Mouse (Mus musculus) adrenal gland, postnatal 25 days (tissue): ENCODE results near the gene Eef1akmt3. TPM values are rescaled to one million over a fixed set of nuclear protein-coding genes. Genes with fewer than 3 reads are reported as not detected.

ENCODE experiments used
- DNase-seq: peaks from one replicate; pipeline ENCODE4 v3.0.0; 2021; ENCODE audit warnings: mixed read lengths
- microRNA-seq, 2 experiments: library from miRNA; unstranded; fragments of <30 nt; microRNA quantifications; one replicate each; pipeline ENCODE4 v1.2.0; 2021
- total RNA-seq: library from RNA; stranded (reverse); gene quantifications from 2 replicates; pipeline ENCODE4 v1.2.3, GENCODE M21; 2021

The Eef1akmt3 gene
- total RNA-seq, 1 experiment from 2014 or later = 0.49 TPM

DNA sequence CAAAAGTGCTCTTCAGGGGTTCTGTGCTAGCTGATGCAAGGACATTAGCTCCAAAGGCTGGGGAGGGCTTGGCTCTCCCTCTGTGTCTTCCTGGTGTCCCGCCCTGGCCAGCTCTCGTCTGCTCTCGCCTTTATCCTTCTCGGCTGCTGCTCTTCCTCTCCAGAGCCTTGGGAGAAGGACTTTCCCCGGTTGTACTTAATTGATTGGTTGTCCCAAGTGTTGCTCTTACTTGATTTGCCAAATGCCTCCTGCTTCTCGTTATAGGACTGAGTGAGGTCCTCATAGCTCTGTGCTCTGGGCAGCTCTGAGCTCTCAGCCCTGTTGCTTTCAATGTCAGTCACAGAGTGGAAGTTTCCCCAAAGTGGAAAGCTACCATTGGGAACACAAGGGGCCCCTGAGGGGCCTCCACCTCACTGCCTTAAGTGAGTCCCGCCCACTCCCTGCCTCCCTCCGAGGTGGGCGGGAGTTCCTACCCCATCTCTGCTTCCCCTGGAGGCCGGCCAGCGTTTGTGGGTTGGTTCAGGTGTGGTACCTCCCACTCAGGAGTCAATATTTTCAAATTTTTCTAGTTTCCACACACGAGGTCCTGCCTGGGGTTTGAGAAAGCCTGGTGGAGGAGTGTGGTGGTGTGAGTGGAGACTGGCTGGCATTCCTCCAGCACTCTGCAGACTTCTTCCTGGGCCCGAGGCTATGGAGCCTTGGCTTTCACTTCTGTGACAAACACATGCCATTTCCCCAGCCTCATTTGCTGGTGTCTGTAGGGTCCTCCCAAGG is 43.8 kb downstream of the Eef1akmt3 start:
- no peak for DNase-seq

DNA sequence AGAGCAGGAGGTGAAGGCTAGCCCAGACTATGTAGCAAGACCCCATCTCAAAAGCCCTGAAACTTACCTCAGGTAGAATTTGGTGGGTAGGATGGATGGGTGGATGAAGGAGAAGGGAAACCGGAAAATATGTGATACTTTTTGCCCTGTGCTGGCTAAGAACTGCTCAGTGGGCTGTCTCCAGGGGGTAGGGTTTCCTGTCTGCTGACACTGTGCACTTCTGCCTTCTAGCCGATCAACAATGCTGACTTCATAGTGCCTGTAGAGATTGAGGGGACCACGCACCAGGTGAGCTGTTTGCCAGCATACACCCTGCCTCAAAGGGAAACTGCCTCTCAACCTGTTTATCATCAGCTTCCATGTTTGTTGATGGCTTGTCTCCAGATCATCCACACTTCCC is 47.7 kb downstream of the Eef1akmt3 start:
- DNase-seq = no peak

DNA sequence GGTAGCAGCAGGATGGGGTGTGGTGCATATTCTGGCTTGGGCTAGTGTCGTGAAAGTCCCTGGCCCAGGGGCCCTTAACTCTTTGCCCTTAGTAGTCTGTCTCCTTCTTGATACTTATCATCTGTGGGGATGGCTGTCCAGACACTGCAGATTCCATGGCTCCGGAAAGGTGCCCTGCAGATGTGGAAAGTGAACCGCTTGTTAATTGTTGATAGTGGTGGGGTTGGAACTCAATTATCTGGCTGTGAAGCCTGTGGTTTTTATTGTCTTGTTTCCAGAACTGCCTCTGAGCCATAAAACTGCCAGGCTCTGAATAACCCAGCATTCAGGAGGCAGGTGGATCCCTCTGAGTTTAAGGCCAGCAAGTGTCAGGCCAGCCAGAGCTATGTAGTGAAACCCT is 49.6 kb downstream of the Eef1akmt3 start:
- DNase-seq = no peak

DNA sequence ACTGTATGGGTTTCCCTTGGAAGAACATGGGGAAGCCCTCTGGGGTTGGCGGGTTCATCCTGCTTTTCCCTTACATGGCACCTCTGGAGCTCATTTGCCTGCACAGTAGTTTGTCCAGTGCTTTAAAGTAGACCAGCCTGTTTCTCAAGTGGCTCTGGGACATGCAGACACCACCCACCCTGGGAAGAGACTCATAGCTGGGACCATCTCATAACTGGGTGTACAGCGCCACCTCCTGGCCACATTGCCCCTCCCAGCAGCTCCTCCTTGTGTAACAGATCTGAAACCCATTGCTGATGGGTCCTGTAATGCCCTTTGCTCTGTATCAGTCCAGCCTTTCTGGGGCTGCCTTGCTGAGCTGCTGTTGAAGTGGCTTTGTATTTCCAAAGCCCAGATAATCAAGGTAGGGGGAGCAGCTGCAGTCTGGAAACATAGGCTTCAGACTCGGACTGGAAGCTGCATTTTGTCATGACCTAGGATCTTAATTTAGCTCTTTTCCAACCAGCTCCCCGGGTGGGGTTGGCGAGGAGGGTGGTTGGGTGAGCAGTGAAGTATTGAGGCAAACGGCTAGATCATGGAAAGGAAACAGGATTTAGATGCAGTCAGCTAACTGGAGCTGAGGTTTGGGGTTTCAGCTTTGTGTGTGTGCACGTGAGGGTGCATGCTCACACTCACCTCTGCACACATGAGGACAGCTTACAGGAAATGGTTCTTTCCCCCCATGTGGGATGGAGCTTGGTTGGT is 50.8 kb downstream of the Eef1akmt3 start:
- DNase-seq = peak; percentile 90

DNA sequence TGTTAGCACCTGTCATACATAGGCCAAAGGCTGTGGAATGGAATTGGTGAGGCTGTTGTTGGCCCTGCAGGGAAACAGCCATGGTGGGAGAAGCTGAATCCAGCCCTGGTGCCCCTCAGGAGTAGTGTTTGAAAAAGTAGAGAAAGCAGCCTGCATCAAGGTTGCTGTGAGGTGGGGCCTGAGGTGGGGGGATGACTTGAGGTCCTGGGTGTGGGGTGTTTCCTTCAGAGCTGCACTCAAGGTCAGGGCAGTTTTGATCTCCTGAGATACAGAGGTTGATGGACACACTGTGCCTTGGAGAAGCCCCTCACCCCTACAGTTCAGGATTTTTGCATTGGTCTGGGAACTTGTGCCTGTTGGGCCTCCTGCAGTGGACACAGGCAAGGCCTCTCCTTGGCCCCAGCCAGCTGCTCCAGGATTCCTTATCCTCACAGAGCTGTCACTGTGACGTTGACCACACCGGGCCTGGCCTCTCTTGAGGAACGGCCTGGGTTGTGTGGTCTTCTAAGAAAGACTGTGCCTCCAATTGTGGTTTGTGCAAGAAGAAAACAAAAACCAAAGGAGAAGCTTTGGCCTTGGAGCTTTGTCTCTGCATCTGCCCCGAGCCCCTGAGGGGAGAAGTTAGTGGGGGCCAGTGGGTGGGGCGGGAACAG is 52.7 kb downstream of the Eef1akmt3 start:
- DNase-seq = no peak

DNA sequence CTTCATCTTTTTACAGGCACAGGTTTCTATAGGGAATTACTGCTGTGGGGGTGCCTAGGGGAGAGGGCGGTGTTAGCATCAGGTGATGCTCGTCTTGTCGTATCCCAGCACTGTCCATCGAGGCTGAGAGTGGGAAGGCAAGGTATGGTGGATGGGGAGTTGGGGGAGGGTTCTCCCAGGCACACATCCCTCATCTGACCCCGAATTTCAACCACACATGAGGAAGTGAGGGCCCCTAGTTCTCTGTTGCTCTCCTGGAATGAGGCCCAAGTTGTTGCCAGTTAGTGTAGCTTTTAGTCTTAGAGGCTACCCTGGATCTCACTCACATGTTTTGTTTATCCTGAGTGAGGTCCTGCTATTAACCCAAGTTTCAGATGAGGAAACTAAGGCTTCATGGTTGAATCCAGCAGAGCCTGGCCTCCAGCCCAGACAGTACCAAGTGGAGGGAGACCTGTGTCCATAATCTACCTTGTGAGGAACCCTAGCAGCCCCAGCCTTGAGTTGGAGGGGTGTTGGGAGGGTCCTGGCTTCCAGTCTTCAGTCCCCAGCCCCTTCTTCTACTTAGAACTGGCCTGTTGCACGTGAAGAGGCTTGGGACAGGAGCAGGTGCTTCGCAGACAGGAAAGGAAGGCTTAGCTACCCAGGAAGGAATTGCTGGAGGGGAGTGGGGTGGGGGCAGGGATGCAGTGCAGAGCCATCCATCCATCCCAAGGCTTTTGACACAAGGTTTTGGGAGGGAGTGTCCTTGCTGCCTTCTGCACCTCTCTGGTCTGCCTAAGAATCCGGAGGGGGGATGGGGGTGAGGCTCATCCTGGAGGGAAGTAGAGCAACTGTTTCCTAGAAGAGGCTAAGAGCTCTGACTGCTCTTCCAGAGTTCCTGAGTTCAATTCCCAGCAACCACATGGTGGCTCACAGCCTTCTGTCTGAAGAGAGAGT is 53.9 kb downstream of the Eef1akmt3 start:
- peak; percentile 31 for DNase-seq

DNA sequence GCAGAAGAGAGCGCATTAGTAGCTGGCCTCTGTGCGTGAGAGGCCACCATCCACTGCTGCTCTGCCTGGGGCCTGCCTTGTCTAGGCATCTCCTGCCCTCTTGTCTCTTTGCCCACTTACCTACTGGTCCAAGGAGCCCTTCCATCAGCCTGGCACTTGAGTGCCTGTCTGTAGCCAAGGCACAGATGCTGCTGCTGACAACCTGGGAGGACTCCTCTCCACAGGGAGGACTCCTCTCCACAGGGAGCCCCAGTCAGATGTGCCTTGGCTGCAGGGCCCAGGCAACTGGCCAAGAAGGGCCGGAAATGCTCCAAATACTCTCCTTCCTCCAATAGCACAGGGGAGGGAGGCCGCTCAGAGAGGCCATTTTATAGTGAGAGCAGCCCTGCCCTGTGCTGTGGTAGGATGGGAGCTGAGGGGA is 54.8 kb downstream of the Eef1akmt3 start:
- DNase-seq = peak; percentile 86

DNA sequence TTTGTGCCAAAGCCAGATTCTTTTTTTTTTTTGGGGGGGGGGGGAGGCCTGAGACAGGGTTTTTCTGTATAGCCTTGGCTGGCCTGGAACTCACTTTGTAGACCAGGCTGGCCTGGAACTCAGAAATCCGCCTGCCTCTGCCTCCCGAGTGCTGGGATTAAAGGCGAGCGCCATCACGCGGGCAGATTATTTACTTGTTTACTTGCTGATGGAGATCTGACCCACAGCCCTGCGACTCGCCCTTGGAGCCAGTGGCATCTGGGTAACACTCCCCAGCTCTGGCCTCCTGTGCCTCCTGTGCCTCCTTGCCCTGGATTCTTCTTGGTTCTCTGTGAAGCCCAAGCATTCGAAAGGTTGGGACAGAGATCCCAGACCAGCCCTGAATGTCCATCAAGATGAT is 55.7 kb downstream of the Eef1akmt3 start:
- DNase-seq = no peak

DNA sequence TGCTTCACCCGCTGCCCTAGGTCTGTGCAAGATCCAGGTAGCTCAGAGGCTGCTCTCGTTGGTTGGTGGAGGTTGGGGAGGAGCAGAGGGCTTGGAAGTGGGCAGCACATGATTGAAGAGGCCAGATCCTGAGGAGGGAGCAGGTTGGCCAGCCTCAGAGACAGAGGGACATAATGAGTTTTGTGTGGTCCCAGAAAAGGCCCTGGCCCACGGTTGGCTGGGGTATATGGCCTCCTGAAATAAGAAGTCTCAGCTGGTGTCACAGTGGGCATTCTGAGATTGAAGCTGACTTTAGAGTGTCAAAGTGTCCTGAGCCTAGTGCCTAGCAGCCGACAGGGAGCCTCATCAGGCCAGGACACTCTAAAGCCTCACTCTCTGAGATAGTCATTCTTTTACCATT is 56.2 kb downstream of the Eef1akmt3 start:
- DNase-seq = no peak

DNA sequence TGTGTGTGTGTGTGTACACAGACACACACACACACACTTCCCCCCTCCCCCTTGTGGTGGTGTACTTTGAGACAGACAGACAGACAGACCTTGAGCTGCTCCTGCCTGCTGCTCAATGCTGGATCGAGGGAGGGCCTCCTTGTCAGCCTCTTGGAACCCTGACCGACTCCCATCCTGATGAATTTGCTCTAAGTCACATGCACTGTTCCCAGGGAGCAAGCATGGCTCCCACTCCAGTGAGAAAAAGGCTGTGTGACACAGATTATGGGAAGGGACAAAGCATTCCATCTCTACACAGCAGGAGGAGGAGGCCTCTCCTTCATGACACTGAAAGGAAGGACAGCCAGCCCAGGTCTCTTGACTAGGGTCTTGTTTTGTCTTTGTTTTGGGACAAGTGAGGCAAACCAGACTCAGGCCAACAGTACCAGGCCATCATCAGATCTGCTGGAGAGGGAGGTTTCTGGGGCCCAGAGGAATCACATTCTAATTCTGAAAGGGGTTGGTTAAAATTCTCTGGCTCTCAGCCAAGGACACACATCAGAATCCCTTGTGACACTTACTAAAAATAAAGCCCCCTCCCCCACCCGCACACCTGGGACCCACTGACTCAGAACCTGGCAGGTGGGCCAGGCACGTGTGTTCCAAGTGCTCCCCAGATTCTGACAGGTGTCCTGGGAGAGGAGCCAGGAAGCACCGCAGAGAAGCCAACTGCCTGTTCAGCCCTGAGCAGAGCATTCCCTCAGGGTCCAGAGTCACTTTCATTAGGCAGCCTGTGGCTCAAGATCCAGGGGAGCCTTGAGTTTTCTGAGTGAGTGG is 56.9 kb downstream of the Eef1akmt3 start:
- DNase-seq = peak; percentile 48

DNA sequence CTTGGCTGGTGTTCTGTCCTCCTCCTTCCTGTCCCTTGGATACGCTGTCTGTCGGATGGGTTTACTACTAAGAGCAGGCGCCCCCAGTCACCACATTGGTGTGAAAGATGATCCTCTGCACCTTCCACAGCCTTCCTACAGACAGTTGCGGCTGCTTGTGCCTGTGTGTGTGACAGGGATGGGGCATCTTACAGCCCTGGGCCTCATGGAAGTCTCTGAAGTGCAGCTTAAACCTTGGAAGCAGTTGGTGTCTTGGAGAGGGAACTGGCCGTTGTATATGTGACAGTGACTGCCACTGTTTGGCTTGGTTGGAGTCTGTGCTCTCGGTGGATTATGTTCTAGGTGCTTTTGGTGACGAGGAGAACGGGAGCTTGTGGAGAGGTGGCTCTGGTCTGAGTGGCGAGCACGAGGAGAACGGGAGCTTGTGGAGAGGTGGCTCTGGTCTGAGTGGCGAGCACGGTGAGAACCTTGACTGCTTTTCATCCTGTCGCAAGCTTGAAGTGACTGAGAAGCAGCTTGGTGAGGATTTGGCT is 58.1 kb downstream of the Eef1akmt3 start:
- no peak for DNase-seq

DNA sequence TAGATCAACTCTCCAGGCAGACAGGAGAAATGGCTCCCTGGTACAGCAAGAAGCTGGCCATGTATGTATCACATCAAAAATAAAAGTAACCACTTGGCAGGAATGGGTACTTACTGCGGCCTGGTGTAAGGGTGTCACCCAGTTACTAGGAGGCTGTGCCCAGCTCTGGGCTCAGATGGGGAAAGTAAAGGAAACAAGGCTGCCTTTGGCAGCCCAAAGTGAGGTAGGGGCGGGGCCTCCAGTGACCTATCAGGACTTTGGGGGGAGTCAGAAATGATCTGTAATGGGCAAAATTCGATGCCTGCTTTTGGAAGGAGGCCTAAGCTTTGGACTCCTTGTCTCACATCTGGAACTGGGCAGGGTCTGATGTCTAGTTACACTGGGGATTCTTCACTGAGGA is 59.6 kb downstream of the Eef1akmt3 start:
- no peak for DNase-seq

Small RNA genes within 50 kb of the gene (microRNA-seq; reads per million reads assigned to microRNA genes)
- gene Mir26a-2 = 26.4 to 38.1 reads per million in 2 experiments
- gene Mir546 = 0 to 1.0 reads per million in 2 experiments

Other genes starting within 250 kb of the Eef1akmt3 start
- 7.6 and 9.5 TPM in 2 replicates for gene Atp23, start 140.2 kb downstream of the Eef1akmt3 start, total RNA-seq
- gene Ctdsp2, start 62.8 kb downstream of the Eef1akmt3 start, total RNA-seq = 125 and 197 TPM in 2 replicates
- gene Avil, start 40.8 kb downstream of the Eef1akmt3 start, total RNA-seq = 3.7 and 3.9 TPM in 2 replicates
- 50.6 and 66.8 TPM in 2 replicates for gene Tsfm, start 10.7 kb downstream of the Eef1akmt3 start, total RNA-seq
- 17.6 and 23.0 TPM in 2 replicates for gene Mettl1, start 99 bp downstream of the Eef1akmt3 start, total RNA-seq
- 0.33 TPM in 1 of 2 replicates, not detected in the other for gene Cyp27b1, start 6.7 kb upstream of the Eef1akmt3 start, total RNA-seq
- 8.6 and 10.9 TPM in 2 replicates for gene March9, start 18.7 kb upstream of the Eef1akmt3 start, total RNA-seq
- gene Cdk4, start 22.0 kb upstream of the Eef1akmt3 start, total RNA-seq = 218 and 247 TPM in 2 replicates
- gene Tspan31, start 28.8 kb upstream of the Eef1akmt3 start, total RNA-seq = 103 and 108 TPM in 2 replicates
- gene Agap2, start 33.8 kb upstream of the Eef1akmt3 start, total RNA-seq = 2.6 and 3.8 TPM in 2 replicates
- gene Os9, start 79.6 kb upstream of the Eef1akmt3 start, total RNA-seq = 139 and 150 TPM in 2 replicates
- 6.8 and 8.5 TPM in 2 replicates for gene B4galnt1, start 123.7 kb upstream of the Eef1akmt3 start, total RNA-seq
- gene Slc26a10, start 139.1 kb upstream of the Eef1akmt3 start, total RNA-seq = 3.2 and 6.0 TPM in 2 replicates
- 27.9 and 28.7 TPM in 2 replicates for gene Arhgef25, start 148.6 kb upstream of the Eef1akmt3 start, total RNA-seq
- gene Dtx3, start 154.2 kb upstream of the Eef1akmt3 start, total RNA-seq = 89.7 and 96.8 TPM in 2 replicates
- gene Pip4k2c, start 170.1 kb upstream of the Eef1akmt3 start, total RNA-seq = 38.4 and 48.8 TPM in 2 replicates
- 8.6 and 13.1 TPM in 2 replicates for gene Kif5a, start 221.8 kb upstream of the Eef1akmt3 start, total RNA-seq
- gene Dctn2, start 224.9 kb upstream of the Eef1akmt3 start, total RNA-seq = 159 and 197 TPM in 2 replicates
- gene Mbd6, start 247.5 kb upstream of the Eef1akmt3 start, total RNA-seq = 73.2 and 73.3 TPM in 2 replicates